Mouse (Mus musculus) hematopoietic stem cell, adult 5-6 weeks (primary cell): ENCODE measurements around the gene Alkbh6. TPM values are rescaled to one million over a fixed set of nuclear protein-coding genes. Genes with fewer than 3 reads are reported as not detected.

Experiments
- ATAC-seq, 2 experiments: fragments of 125-278 bp in 1 of 2; replicated peaks in 1 of 2; 2 replicates each; pipeline ENCODE4 v1.8.0; 2016 to 2017; ENCODE audit warnings: inconsistent platforms in 2 of 2, mild to moderate bottlenecking in 2 of 2, moderate number of reproducible peaks in 2 of 2, low read depth in 1 of 2, moderate TSS enrichment in 1 of 2; ENCODE audit not compliant: low FRiP score in 2 of 2, poor library complexity in 2 of 2, severe bottlenecking in 2 of 2, insufficient read depth in 1 of 2, low TSS enrichment in 1 of 2
- total RNA-seq: library from RNA; stranded (forward); fragments of 172-1452, 232-1000 nt; gene quantifications from 2 replicates; pipeline ENCODE4 v1.2.3, GENCODE M21; 2017

Gene Alkbh6
- total RNA-seq, 1 experiment from 2014 or later: 30.5 TPM

DNA sequence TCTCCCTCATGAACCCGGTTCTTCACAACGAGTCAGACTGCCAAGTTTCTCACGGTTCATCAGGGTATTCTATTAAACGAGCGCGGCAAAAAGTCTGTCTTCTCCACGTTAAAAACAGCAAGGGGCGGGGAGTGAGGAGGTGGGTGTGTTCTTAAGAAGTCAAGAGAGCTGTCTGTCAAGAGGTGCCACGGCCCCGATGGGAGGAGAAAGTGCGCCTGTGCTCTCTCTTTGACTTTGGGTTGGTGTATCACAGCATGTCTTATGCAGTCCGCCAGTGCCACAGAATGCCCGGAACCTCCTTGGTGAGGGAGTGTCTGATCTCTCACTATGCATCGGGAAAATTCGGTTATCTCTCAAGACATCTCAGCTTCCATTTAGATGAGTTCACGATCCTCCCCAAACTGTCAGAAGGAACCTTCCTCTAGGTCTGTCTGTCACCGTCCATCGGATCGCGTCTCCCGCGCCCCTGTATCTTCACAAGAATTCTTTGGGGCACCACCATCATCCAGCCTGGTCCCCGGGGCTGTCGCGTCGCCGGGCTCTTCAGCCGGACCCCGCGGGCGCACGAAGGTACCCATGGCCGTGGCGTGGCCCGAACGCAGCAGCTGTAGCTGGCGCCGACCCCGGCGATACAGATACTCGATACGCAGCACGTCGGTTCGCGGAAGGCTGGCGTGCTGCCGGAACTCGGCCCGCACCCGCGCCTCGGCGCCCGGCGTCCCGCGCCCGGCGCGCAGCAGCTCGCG is 13.2 kb downstream of the Alkbh6 start, which contains the start of gene E130208F15Rik:
TSS of gene E130208F15Rik (plus strand) at position 202 of the 746 bp plus-strand sequence.
- peak; percentile 55 to 65; a peak in 3 of 4 replicates for ATAC-seq

DNA sequence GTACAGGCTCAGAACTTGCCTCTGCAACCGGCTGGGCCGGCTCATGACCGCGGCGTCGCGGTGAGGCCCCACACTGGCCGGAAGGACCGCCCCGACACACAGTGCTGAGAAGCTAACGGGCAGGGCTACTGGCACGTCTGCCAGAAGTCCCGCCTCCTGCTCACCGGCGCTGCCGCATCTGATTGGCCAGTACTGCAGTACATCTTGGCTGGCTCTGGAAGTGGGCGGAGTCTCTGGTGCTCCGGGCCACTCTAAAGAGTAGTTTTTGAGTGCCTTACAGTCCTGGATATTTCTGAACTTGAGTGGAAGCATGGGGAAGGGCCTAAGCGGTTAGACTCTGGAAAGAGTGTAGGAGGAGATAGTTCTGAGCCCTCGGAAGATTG is 13.8 kb downstream of the Alkbh6 start:
- peak; percentile 95 for ATAC-seq

DNA sequence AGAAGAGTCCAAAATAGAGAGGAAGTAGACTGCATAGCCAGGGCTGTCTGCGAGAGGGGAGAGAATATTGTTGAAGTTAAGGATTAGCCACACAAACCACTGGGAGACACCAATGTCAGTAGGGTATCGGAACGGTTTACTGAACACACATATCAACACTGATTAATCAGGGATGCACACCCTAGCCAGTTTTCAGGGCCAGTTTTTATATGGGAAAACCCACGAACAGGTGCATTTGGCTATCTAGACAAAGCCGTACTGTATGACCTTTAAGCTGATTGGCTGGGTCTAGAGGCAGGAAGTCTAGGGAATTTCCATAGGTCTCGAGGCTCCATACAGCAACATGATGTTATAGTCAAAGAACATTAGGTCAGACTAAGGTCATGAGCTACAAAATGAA is 14.3 kb downstream of the Alkbh6 start:
- 0 out of 4 replicates have a peak, but pooled peaks of 1 of the 2 experiments have one; percentile 5 for ATAC-seq

DNA sequence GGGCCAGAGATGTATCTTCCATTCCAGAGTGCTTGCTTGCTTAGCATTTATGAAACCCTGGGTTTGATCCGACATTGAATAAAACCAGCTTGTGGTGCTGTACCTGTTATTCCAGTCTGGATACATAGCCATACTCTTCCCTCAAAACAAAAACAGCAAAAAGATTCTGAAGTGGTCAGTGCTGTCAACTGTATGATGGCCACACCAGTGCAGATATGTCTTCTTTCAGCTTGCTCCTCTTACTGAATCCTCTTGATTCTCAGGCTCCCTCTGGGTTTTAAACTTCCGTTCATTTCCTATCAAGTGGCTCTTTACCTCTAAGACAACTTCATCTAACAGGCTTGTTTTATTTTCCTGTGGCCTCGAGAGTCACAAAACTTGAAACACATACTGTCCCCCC is 15.3 kb downstream of the Alkbh6 start, which contains the start of gene Sdhaf1:
TSS of gene Sdhaf1 (minus strand) at position 101 of the 400 bp plus-strand sequence.
- ATAC-seq: no peak

DNA sequence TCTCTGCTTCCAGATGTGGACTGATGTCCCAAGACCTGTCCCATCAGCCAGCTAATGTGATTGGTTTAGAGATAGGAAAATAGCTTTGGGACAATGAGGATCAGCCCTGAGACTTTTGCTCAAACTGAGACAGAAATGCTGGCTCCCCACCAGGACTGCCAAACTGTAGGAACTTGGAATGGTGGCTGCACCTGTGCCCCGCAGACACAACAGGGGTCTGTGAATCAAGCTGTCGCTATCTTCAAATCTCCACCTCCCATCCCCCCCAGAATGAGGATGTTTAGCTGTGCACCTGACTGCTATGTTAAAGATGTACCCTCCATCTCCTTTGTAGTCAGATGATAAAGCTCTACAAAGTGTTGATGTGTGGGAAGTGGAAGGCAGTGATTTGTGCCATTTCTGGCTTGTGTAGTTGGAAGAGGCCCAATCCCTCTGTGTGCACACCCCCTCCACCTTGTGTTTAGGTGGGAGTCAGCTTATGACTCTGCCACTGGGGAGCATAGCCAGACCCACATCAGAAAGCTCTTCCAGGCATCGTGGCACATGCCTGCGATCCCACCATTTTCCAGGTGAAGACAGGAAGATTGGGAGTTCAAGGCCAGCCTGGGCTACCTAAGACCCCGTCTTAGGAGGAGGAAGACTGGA is 15.9 kb downstream of the Alkbh6 start:
- ATAC-seq: no peak

DNA sequence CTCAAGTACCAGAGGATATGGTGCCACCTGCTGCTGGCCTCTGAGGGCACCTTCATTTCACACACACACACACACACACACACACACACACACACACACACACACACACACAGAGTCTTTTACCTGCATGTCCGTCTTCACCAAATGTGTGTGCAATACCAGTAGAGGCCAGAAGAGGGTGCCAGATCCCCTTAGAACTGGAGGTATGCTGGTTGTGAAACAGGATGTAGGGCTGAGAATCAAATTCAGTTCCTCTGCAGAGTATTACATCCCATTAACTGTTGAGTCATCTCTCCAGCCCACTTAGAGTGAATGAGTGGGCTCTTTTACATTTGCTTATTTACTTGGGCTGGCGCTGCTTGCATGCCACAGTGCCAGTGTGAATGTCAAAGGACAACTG is 16.8 kb downstream of the Alkbh6 start:
- ATAC-seq: peak in 1 of 2 experiments; percentile 10; a peak in 1 of 4 replicates

DNA sequence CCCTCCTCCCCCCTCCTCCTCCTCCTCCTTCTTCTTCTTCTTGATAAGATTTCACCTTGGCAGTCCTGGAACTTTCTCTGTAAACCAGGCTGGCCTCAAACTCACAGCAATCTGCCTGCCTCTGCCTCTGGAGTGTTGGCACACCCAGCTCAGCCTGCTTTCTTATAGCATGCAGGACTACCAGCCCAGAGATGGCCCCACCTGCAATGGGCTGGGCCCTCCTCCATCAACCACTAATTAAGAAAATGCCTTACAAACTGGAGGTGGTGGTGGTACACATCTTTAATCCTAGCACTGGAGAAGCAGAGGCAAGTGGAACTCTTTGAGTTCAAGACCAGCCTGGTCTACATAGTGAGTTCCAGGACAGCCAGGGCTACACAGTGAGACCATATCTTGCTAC is 17.9 kb downstream of the Alkbh6 start:
- no peak for ATAC-seq

DNA sequence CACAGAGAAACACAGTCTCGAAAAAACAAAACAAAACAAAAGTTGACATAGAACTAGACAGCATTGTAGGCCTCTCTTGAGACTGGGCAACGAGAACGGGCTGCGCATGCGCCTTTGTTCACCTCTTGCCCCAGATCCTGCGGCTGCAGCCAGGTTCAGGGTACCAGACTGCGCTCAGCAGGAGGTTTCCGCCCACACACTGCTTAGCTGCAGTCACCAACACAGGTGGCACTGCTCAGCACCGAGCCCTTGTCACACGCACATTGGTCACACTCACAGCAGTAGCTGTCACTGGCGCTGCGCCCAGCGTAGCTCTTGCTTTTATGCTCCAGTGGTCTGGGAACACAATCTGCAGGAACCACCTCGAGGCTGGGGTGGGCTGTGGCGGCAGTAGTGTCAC is 18.6 kb downstream of the Alkbh6 start:
- no peak for ATAC-seq

DNA sequence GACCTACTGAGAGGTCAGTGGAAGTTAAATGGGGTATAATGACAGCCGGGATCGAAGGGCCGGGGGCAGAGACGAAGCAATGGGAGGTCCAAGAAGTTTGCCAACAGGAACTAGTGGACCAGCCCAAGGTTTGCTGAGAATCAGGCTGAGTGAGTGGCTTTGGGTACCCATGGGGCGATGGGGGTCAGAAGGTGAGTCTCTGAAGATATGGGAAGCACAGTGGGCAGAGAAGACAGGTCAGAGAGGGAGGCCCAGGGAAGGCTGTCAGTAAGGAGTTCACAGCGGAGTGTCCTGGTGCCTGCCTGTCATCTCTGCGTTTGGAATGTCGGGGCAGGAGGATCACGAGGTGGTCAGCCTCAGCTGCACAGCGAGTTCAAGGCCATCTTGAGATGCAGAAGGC is 19.9 kb downstream of the Alkbh6 start:
- ATAC-seq: no peak

DNA sequence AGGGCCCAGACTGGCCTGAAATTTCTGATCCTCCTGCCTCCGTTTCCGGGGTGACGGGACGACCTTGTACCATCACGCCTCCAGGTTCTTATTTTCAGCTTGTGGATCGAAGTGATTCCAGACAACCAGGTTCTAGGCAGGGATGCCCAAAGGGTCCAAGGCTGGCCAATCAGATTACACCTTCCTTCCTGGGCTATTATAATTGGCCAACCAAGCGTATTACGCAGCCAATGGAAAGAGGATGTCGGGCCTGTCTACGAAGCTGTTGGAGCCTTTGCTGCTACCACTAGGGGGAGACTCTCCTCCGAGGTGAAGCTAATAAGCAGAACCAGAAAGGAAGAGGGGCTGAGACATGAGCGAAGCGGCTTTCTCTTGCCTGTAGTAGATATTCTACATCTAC is 23.4 kb downstream of the Alkbh6 start:
- peak; percentile 63 to 86 for ATAC-seq

DNA sequence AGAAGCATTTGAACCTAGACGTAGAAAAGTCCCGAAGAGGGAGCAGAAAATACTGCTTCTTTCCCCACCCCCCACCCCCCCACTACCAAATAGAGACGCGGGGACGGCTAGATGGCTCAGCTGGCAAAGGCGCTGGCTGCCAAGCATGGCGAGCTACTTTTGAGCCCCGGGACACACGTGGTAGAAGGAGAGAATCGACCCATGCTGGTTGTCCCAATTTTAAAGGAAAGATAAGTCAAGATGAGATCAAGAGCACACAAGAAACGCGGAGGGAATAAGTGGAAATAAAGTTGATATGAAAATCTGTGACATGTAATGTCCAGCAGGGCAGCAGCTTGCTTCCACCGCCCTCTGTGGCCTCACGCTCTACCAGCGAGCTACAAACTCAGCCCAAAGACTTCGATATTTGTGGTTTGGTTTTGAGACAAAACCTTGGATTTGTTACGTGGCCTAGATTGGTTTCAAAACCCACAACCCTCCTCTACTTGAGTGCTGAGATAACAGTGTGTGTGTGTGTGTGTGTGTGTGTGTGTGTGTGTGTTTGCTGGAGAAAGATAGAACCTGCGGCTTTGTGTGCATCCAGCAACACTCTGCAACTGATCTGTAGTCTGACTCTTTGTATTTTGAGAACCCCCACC is 24.2 kb downstream of the Alkbh6 start:
- ATAC-seq: no peak

DNA sequence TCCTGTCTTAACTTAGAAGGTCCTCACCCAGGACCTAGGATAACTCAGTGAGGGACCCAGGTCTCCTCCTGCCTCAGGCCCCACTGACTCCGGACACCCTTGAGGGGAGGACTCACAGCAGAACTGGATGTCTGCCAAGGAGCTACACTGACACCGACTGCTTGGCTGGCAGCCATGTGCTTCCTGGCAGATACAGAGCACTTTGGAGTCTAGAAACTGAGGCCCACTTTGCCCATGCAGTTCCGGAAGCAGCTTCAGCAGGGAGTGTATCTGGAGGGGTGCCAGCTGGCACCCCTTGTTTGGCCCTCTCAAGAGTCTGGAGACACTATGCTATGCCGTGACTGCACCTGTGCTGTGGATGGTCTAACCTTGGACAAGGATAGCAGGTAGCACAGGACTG is 24.9 kb downstream of the Alkbh6 start:
- peak; percentile 19 to 43; a peak in 3 of 4 replicates for ATAC-seq

DNA sequence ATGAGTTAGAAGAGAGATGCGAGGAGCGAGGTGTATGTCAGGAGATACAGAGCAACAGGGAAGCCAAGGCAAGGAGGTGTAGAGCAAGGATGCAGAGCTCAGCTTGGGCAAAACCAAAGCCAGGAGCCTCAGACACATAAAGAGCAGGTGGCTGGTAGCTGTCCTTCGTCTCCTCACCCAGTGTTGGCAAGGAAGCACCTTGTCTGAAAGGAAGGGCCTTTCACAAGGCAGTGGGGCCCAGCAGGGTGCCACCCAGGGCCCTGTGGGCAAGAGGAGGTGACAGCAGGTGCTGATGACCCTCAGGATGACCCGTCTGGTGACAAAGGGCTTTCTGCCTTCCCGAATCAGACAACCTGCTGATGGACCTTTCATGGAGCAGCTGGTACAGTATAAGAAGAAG is 26.0 kb downstream of the Alkbh6 start:
- ATAC-seq: no peak

DNA sequence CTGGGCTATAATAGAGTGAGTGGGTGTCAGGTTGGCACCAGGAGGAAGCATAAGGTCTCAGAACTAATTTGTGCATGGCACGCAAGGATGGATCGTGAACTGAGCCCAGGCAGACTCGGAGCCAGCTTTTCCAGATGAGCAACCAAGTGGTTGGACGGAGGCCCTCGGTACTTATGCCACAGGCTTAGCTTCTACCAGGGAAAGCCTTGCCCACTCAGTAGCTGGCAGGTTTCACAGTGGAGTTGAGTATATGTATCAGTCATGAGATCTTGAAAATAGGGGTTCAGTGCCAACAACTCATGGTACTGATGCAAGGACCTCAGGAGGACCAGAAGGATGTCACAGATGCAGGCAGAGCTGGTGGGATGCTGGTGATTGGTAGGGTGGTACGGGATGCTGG is 27.2 kb downstream of the Alkbh6 start:
- ATAC-seq: no peak

DNA sequence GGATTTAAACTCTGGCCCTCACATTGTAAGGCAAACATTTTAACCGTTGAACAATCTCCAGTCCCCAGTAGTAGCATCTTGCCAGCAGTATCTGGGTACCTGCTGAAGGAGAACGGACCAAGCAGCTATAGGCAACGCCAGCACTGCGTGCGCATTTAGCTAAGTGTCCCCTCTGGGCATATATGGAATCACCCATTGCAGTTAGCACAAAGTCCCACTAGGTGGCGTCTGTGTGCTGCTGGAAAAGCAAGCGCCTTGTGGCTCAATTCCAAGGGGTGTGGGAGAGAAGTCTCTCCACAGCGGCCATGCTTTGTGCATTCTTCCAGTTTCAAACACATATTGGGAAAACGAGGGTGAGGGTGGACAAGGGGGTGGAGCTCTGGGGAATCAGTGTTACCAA is 27.9 kb downstream of the Alkbh6 start:
- peak; percentile 48 to 59 for ATAC-seq

DNA sequence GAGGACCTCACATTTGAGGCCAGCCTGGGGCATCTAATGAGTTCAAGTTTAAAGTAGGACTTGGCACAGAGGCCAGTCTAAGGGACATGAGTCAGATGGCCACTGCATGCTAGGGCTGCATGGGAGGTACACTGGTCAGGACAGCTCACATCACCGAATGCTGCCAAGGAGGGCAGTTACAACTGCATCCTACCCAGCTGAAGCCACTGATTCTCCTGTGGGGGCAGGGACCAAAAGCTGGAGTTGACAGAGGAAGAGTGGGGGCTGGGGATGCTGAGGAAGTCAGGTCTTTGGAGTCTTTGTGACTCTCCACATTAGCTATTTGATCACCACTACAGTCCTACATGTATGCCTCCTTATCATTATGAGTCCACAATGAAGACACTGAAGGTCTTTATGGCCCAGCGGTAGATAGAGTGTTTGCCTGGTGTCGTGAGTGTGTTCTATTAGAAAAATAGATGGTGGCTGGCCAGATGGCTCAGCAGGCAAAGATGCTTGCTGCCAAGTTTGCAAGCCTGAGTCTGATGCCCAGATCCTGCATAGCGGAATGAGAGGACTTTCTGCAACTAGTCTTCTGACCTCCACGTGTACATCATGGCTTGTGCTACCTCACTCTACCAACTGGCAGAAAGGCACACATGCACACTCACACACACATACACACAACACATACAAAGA is 31.1 kb downstream of the Alkbh6 start:
- ATAC-seq: no peak

DNA sequence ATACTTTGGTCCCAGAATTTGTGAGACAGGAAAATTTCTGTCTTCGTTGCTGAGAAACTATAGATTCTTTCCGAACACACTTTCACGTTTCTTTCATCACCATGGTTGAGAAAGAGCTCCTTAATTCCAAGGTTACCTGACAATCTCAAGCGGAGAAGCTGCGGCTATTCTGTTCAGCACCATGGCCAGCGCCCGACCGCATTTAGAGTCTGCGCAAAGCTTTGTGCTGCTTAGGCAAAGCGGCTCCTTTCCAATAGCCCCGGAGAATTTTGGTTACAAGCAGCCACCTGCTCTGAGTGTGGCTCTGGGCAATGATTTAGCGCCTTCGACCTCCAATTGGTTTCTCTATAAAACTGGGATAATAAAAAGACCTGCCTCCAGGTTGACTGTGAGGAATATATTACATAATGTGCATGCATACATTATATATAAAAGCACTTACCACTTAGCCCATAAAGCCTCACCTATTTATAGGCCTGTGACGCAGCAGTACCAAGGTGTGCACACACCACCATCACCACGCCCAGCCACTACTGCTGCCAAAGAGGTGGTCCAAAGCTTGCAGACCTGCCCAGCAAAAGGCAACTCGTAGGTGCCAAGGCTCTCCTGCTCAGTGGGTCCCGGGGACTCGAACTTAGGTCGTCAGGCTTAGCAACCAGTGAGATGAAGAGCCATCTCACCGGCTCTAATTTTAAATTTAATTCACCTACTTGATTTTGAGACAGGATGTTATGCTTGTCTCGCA is 38.3 kb downstream of the Alkbh6 start:
- peak; percentile 43 to 63; a peak in 1 of 4 replicates for ATAC-seq
